Mouse (Mus musculus) thymus, adult 2 months (tissue): Measurements from ENCODE around the gene Cisd1.

ENCODE experiments used
- CTCF ChIP-seq: fragments of 200-500 bp; IDR thresholded peaks from 2 replicates; pipeline ENCODE4 v1.5.1; 2012; ENCODE audit warnings: mild to moderate bottlenecking, control low read depth, low read length, moderate library complexity, borderline replicate concordance; ENCODE audit not compliant: control insufficient read depth, poor library complexity, insufficient read depth; ENCODE audit errors: extremely low read depth
- POLR2A ChIP-seq: fragments of 200-500 bp; IDR thresholded peaks from 2 replicates; pipeline ENCODE4 v1.6.1; 2012; ENCODE audit warnings: mild to moderate bottlenecking, low read length, control low read depth, moderate library complexity; ENCODE audit not compliant: control insufficient read depth, poor library complexity, insufficient read depth; ENCODE audit errors: extremely low read depth

- TF ChIP-seq POLR2A (no peak), CTCF (no peak)
These were observed 19.1 kb upstream of the Cisd1 start for GRCm38 (mm10) chr10:71363858-71364257.
